Mouse (Mus musculus) midbrain, embryonic 12.5 days (tissue): Measurements from ENCODE around the gene Syne2. TPM values are rescaled to one million over a fixed set of nuclear protein-coding genes. Genes with fewer than 3 reads are reported as not detected.
A peak's percentile ranks its signal among the peaks of the same experiment; 100 is the strongest.

Experiments
- ATAC-seq: fragments of 200-750 bp; cut with Nextera tagmentation; 2 replicates; pipeline ENCODE4 v1.8.0; 2017; ENCODE audit warnings: low read depth, moderate TSS enrichment, moderate library complexity; ENCODE audit not compliant: low FRiP score
- H3K27ac ChIP-seq: fragments of 300-500 bp; sonication (generic); replicated peaks from 2 replicates; pipeline ENCODE4 v1.5.1; 2016; ENCODE audit warnings: mild to moderate bottlenecking
- H3K27me3 ChIP-seq: fragments of 300-500 bp; sonication (generic); 2 replicates; pipeline ENCODE4 v1.6.1; 2016; ENCODE audit warnings: mild to moderate bottlenecking
- H3K36me3 ChIP-seq: fragments of 300-500 bp; sonication (generic); 2 replicates; pipeline ENCODE4 v1.6.1; 2016
- H3K4me1 ChIP-seq: fragments of 300-500 bp; sonication (generic); 2 replicates; pipeline ENCODE4 v1.6.1; 2016
- H3K4me2 ChIP-seq: fragments of 300-500 bp; sonication (generic); replicated peaks from 2 replicates; pipeline ENCODE4 v1.6.1; 2016; ENCODE audit warnings: mild to moderate bottlenecking, moderate library complexity
- H3K4me3 ChIP-seq: fragments of 300-500 bp; sonication (generic); 2 replicates; pipeline ENCODE4 v1.5.1; 2016; ENCODE audit warnings: mild to moderate bottlenecking
- H3K9ac ChIP-seq: fragments of 300-500 bp; sonication (generic); replicated peaks from 2 replicates; pipeline ENCODE4 v1.6.1; 2016; ENCODE audit warnings: mild to moderate bottlenecking, moderate library complexity
- H3K9me3 ChIP-seq: fragments of 300-500 bp; sonication (generic); 2 replicates; pipeline ENCODE4 v1.6.1; 2016; ENCODE audit warnings: mild to moderate bottlenecking
- WGBS: fragments of 180-500 bp; shearing (Covaris S2); methylation state at CpG from one replicate; pipeline ENCODE4 v1.1.7; 2016; 5-methylcytosine and 5-hydroxymethylcytosine counted together
- polyA plus RNA-seq: library from polyadenylated mRNA; unstranded; fragments of >200 nt; fragmentation: Nextera tagmentation; extraction: Ambion mirVana; gene quantifications from 2 replicates; pipeline ENCODE4 v1.2.1, GENCODE M21; 2016

Syne2 gene
- polyA plus RNA-seq, 1 experiment from 2014 or later = 116 TPM

- Histone ChIP-seq H3K27me3 (no peaks in the 10 kb centered on the region), H3K4me1 (peaks cover 13% of the 10 kb centered on the region), H3K4me3 (peak overlapping the region; percentile 39), H3K9ac (peak overlapping the region; percentile 50), H3K27ac (peak overlapping the region; percentile 70), H3K36me3 (peaks cover 24% of the 10 kb centered on the region), H3K9me3 (no peaks in the 10 kb centered on the region), H3K4me2 (peak overlapping the region; percentile 49)
- peak; percentile 48; the same call in 1 of the 2 replicates for ATAC-seq
- 50% methylated on average over 14 of the region's 14 CpGs for WGBS
Measured at GRCm38 (mm10) chr12:76080876-76081556, 263.1 kb downstream of the Syne2 start.

GRCm38 (mm10) chr12:76081557-76082211 lies 263.8 kb downstream of the Syne2 start:
- no peaks in the 10 kb centered on the region for H3K9me3 ChIP-seq
- H3K27me3 ChIP-seq = no peaks in the 10 kb centered on the region
- peak overlapping the region; percentile 50 for H3K9ac ChIP-seq
- 6% methylated on average over 22 of the region's 22 CpGs for WGBS
- H3K4me1 ChIP-seq = peaks cover 13% of the 10 kb centered on the region
- H3K27ac ChIP-seq = peak overlapping the region; percentile 70
- H3K36me3 ChIP-seq = peaks cover 17% of the 10 kb centered on the region
- peak; percentile 92 for ATAC-seq
- H3K4me3 ChIP-seq = peak overlapping the region; percentile 39
- peak overlapping the region; percentile 49 for H3K4me2 ChIP-seq

GRCm38 (mm10) chr12:76085066-76085465 lies 267.1 kb downstream of the Syne2 start:
- ATAC-seq = no peak
- peaks cover 17% of the 10 kb centered on the region for H3K36me3 ChIP-seq

GRCm38 (mm10) chr12:76085956-76086905 lies 268.3 kb downstream of the Syne2 start:
- no peak overlapping the region for H3K4me2 ChIP-seq
- no peak overlapping the region for H3K27ac ChIP-seq
- no peak overlapping the region for H3K4me3 ChIP-seq
- H3K4me1 ChIP-seq = peaks cover 7% of the 10 kb centered on the region
- no peak overlapping the region for H3K9ac ChIP-seq
- no peaks in the 10 kb centered on the region for H3K9me3 ChIP-seq
- WGBS = 76% methylated on average over 15 of the region's 15 CpGs
- no peaks in the 10 kb centered on the region for H3K27me3 ChIP-seq
- peaks cover 27% of the 10 kb centered on the region for H3K36me3 ChIP-seq
- no peak for ATAC-seq

More at GRCm38 (mm10) chr12:76085066-76085465, 267.1 kb downstream of the Syne2 start:
- no peaks in the 10 kb centered on the region for H3K27me3 ChIP-seq
- no peak overlapping the region for H3K4me3 ChIP-seq
- H3K27ac ChIP-seq = no peak overlapping the region
- 87% methylated on average over 9 of the region's 9 CpGs for WGBS
- H3K9ac ChIP-seq = no peak overlapping the region
- no peak overlapping the region for H3K4me2 ChIP-seq
- H3K4me1 ChIP-seq = peaks cover 13% of the 10 kb centered on the region
- no peaks in the 10 kb centered on the region for H3K9me3 ChIP-seq

- WGBS = 86% methylated on average over 13 of the region's 13 CpGs
- Histone ChIP-seq H3K4me3 (no peak overlapping the region), H3K27me3 (no peaks in the 10 kb centered on the region), H3K27ac (no peak overlapping the region), H3K9ac (no peak overlapping the region), H3K4me2 (no peak overlapping the region), H3K9me3 (no peaks in the 10 kb centered on the region), H3K36me3 (peaks cover 27% of the 10 kb centered on the region), H3K4me1 (no peaks in the 10 kb centered on the region)
- no peak for ATAC-seq
Measured at GRCm38 (mm10) chr12:76087025-76087424, 269.1 kb downstream of the Syne2 start.

- Histone ChIP-seq H3K4me1 (no peaks in the 10 kb centered on the region), H3K9me3 (no peaks in the 10 kb centered on the region), H3K9ac (no peak overlapping the region), H3K27me3 (no peaks in the 10 kb centered on the region), H3K36me3 (peaks cover 71% of the 10 kb centered on the region), H3K4me2 (no peak overlapping the region), H3K4me3 (no peak overlapping the region), H3K27ac (no peak overlapping the region)
- 94% methylated on average over 11 of the region's 11 CpGs for WGBS
- no peak for ATAC-seq
Measured at GRCm38 (mm10) chr12:76092789-76093466, 275.0 kb downstream of the Syne2 start.

- no peak overlapping the region for H3K4me2 ChIP-seq
- H3K36me3 ChIP-seq = peaks cover 75% of the 10 kb centered on the region
- no peaks in the 10 kb centered on the region for H3K27me3 ChIP-seq
- H3K27ac ChIP-seq = no peak overlapping the region
- no peaks in the 10 kb centered on the region for H3K4me1 ChIP-seq
- no peak overlapping the region for H3K9ac ChIP-seq
- no peaks in the 10 kb centered on the region for H3K9me3 ChIP-seq
- 93% methylated on average over 15 of the region's 15 CpGs for WGBS
- no peak for ATAC-seq
- H3K4me3 ChIP-seq = no peak overlapping the region
Measured at GRCm38 (mm10) chr12:76093613-76094588, 276.0 kb downstream of the Syne2 start.

- 76% methylated on average over 30 of the region's 30 CpGs for WGBS
Measured at GRCm38 (mm10) chr12:76095117-76096035, 277.4 kb downstream of the Syne2 start.

GRCm38 (mm10) chr12:76102621-76103020 lies 284.7 kb downstream of the Syne2 start:
- 96% methylated on average over 12 of the region's 12 CpGs for WGBS
- Histone ChIP-seq H3K4me3 (no peak overlapping the region), H3K27ac (no peak overlapping the region), H3K4me2 (no peak overlapping the region), H3K9me3 (no peaks in the 10 kb centered on the region), H3K36me3 (peaks cover 98% of the 10 kb centered on the region), H3K9ac (no peak overlapping the region), H3K27me3 (no peaks in the 10 kb centered on the region), H3K4me1 (no peaks in the 10 kb centered on the region)
- no peak for ATAC-seq

More at GRCm38 (mm10) chr12:76095117-76096035, 277.4 kb downstream of the Syne2 start:
- Histone ChIP-seq H3K4me3 (no peak overlapping the region), H3K4me2 (no peak overlapping the region), H3K27ac (no peak overlapping the region), H3K27me3 (no peaks in the 10 kb centered on the region), H3K9me3 (no peaks in the 10 kb centered on the region), H3K4me1 (no peaks in the 10 kb centered on the region), H3K36me3 (peaks cover 83% of the 10 kb centered on the region), H3K9ac (no peak overlapping the region)
- ATAC-seq = no peak
